Mouse (Mus musculus) cerebellum, adult 2 months (tissue): ENCODE measurements around the gene Btbd10. TPM values are rescaled to one million over a fixed set of nuclear protein-coding genes. Genes with fewer than 3 reads are reported as not detected.
A peak's percentile ranks its signal among the peaks of the same experiment; 100 is the strongest.

Source experiments
- DNase-seq, 2 experiments: peaks; one replicate each; pipeline ENCODE4 v3.0.0; 2021
- H3K27ac ChIP-seq: fragments of 200-500 bp; 2 replicates; pipeline ENCODE4 v1.5.1; 2012; ENCODE audit warnings: low read length, control low read depth, inconsistent platforms; ENCODE audit not compliant: insufficient read depth
- H3K27me3 ChIP-seq: fragments of 200-500 bp; 2 replicates; pipeline ENCODE4 v1.6.1; 2012; ENCODE audit warnings: inconsistent platforms, mild to moderate bottlenecking, low read length, moderate library complexity; ENCODE audit not compliant: control insufficient read depth, insufficient read depth
- H3K4me1 ChIP-seq: fragments of 200-500 bp; 2 replicates; pipeline ENCODE4 v1.6.1; 2011; ENCODE audit warnings: low read length; ENCODE audit not compliant: control insufficient read depth, insufficient read depth
- H3K4me3 ChIP-seq: fragments of 200-500 bp; replicated peaks from 2 replicates; pipeline ENCODE3; 2011; ENCODE audit warnings: mild to moderate bottlenecking, low read depth, low read length, control low read depth; ENCODE audit not compliant: insufficient read depth
- CTCF ChIP-seq: fragments of 200-500 bp; IDR thresholded peaks from 2 replicates; pipeline ENCODE4 v1.5.1; 2011; ENCODE audit warnings: low read depth, mild to moderate bottlenecking, control low read depth, low read length, moderate library complexity, borderline replicate concordance; ENCODE audit not compliant: insufficient read depth
- POLR2A ChIP-seq: fragments of 200-500 bp; IDR thresholded peaks from 2 replicates; pipeline ENCODE4 v1.6.1; 2011; ENCODE audit warnings: low read length, control low read depth, borderline replicate concordance; ENCODE audit not compliant: insufficient read depth
- WGBS: fragments of 180-500 bp; shearing (Covaris S2); methylation state at CpG from one replicate; pipeline ENCODE4 v1.1.7; 2018; 5-methylcytosine and 5-hydroxymethylcytosine counted together
- polyA plus RNA-seq: library from polyadenylated mRNA; depleted of rRNA; stranded (reverse); fragments of >200 nt; gene quantifications from 2 replicates; pipeline ENCODE4 v1.2.3, GENCODE M21; 2012

Gene Btbd10
- polyA plus RNA-seq, 1 experiment, result 52.9 TPM

GRCm38 (mm10) chr7:113377875-113378658 is 8.9 kb upstream of the Btbd10 start:
- Histone ChIP-seq H3K4me3 (no peak overlapping the region), H3K4me1 (no peaks in the 10 kb centered on the region), H3K27ac (no peak overlapping the region), H3K27me3 (no peaks in the 10 kb centered on the region)
- TF ChIP-seq POLR2A (no peak), CTCF (peak; percentile 78; the same call in 1 of the 2 replicates)
- WGBS, result 24% methylated on average over 7 of the region's 7 CpGs
- DNase-seq, result peak; percentile 40 to 67

DNA sequence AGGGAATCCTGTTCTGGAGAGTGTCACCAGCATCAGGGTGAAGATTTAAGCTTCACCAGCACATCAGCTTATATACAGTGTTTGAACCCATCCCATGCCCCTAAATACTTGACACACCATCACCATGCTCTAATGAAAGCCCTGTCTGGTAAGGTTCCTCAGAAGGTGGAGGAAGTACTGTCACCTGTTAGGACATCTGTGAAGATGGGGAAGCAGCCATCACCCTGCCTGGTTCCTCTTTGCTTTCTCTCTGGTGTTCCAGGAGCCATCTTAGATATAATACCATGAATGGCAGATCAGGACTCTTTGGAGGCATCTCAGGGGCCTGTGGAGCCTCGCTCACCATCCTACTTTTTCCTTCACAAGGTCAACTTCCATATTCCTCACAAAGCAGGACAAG is 3.5 kb upstream of the Btbd10 start:
- Histone ChIP-seq H3K27ac (no peak overlapping the region), H3K27me3 (no peaks in the 10 kb centered on the region), H3K4me3 (no peak overlapping the region), H3K4me1 (no peaks in the 10 kb centered on the region)
- no peak for DNase-seq
- WGBS, result 96% methylated on average over 1 of the region's 1 CpGs
- TF ChIP-seq CTCF (no peak), POLR2A (no peak)

DNA sequence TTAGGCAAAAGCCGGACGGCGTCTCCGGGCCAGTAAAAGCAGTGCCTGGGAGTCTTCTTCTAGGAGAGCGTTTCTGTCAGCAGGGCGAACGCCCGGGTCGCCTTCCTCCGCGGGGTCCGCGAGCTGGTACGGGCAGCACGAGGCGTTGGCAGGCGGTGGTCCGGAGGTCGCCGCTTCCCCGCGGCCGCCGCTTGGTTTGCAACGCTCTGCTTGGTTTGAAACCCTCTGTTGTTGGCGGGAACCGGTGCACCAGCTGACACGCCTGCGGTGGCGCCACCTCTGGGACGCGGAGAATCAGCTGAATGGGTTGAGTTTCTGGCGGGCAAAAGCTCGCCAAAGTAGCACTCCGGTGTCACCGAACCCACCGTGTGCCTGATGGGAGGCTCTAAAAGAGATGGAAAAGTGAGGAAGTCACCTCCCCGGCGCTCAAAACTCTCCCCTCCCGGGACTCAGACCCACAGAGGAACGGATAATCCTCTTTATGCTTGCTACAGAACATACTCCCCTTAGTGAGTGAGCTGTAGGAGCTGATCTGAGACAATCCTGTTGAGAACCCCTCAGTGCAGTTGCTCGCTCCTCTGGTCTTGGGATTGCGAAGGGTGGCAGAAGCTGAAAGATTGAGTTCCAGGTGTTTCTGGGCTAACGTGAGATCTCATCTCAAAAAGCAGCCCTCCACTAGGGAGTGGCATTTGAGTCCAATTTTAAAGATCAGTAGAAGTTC is 588 bp upstream of the Btbd10 start:
- Histone ChIP-seq H3K4me3 (peak overlapping the region; percentile 74), H3K4me1 (no peaks in the 10 kb centered on the region), H3K27me3 (no peaks in the 10 kb centered on the region), H3K27ac (no peak overlapping the region)
- DNase-seq, result peak in 1 of 2 experiments; percentile 70
- TF ChIP-seq POLR2A, result no peak
- no peak for TF ChIP-seq CTCF
- under 1% methylated on average over 44 of the region's 44 CpGs for WGBS

- Histone ChIP-seq H3K4me3 (no peak overlapping the region), H3K4me1 (no peaks in the 10 kb centered on the region), H3K27ac (no peak overlapping the region), H3K27me3 (no peaks in the 10 kb centered on the region)
- DNase-seq, result no peak
- WGBS, result 72% methylated on average over 4 of the region's 4 CpGs
- TF ChIP-seq POLR2A (no peak), CTCF (no peak)
Observed at GRCm38 (mm10) chr7:113367440-113367839, 1.8 kb downstream of the Btbd10 start.

DNA sequence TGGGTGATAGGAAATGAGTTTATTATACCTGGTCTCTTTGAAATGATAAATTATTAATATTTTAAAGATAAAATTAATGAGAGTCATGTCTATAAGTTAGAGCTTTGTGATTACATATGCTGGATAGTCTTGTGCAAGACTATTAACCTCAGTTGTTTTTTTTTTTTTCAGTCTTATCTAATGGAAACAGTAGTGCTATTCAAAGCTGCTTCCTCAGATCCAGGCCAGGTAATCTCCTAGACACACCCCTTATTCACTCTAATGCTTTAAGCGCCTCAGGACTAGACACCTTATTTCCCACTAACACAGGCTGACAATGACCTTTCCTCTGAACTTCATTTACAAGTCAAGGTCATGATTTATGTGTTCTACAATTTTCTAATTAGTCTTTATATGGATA is 20.1 kb downstream of the Btbd10 start:
- 100% methylated on average over 1 of the region's 1 CpGs for WGBS
- no peak for DNase-seq
- Histone ChIP-seq H3K4me1 (no peaks in the 10 kb centered on the region; the same call in 1 of the 2 replicates), H3K27ac (no peak overlapping the region), H3K4me3 (no peak overlapping the region), H3K27me3 (no peaks in the 10 kb centered on the region)
- TF ChIP-seq POLR2A (no peak), CTCF (no peak)

GRCm38 (mm10) chr7:113347694-113348093 is 21.5 kb downstream of the Btbd10 start:
- 14% methylated on average over 2 of the region's 2 CpGs for WGBS
- H3K27ac ChIP-seq, result no peak overlapping the region
- TF ChIP-seq POLR2A, result no peak
- TF ChIP-seq CTCF, result no peak
- no peak for DNase-seq
- peak overlapping the region; percentile 28 for H3K4me3 ChIP-seq
- H3K4me1 ChIP-seq, result no peaks in the 10 kb centered on the region; the same call in 1 of the 2 replicates
- no peaks in the 10 kb centered on the region for H3K27me3 ChIP-seq

DNA sequence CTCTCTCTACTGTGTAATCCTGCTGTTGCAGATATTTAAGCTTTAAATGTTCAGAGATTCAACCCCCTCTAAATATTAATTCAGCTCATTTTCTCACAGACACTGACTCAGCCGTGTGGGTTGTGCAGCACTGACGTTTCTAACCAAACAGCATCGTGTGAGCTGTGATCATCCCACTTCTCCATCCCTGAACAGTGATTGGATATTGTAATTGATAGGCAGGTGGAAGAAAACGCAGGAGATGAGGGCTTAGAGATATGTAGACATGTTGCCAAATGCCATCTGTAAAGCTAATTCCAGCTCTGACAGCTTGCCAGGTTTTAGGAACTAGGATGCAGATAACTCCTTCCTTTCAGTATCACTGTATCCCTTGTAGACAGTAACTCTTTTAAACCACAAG is 21.9 kb downstream of the Btbd10 start:
- H3K27me3 ChIP-seq, result no peaks in the 10 kb centered on the region
- H3K27ac ChIP-seq, result no peak overlapping the region; the same call in 1 of the 2 replicates
- H3K4me1 ChIP-seq, result no peaks in the 10 kb centered on the region; the same call in 1 of the 2 replicates
- 5% methylated on average over 4 of the region's 4 CpGs for WGBS
- TF ChIP-seq CTCF, result no peak
- TF ChIP-seq POLR2A, result peak; percentile 78; the same call in 1 of the 2 replicates
- H3K4me3 ChIP-seq, result peak overlapping the region; percentile 42
- peak; percentile 74 to 95 for DNase-seq

DNA sequence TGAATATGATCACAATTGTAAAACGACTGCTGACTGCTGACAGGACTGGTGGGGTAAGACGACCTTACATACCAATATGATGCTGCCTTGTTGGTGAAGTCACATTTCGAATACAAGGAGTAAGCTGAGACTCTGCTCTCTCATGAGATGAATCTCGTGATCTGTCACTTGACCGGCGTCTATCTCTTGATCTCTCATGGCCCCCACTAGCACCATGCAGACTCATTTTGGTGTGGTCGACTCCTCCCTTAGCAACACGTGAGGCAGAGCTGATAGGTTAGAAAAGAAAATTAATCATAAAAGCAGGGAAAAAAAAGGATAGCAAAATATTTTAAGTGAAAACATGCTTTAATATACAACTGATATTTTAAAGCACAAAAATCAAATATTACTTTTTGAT is 33.9 kb downstream of the Btbd10 start:
- no peaks in the 10 kb centered on the region for H3K27me3 ChIP-seq
- H3K4me3 ChIP-seq, result no peak overlapping the region
- TF ChIP-seq POLR2A, result no peak
- TF ChIP-seq CTCF, result no peak
- H3K4me1 ChIP-seq, result no peaks in the 10 kb centered on the region
- WGBS, result 88% methylated on average over 8 of the region's 8 CpGs
- DNase-seq, result no peak
- no peak overlapping the region for H3K27ac ChIP-seq
